Comparison of ENCODE assay signal across 3 mouse cellular contexts in genomic region chr6:124394991-124395390, GRCm38 (mm10). TPM values are rescaled to one million over a fixed set of nuclear protein-coding genes. Genes with fewer than 3 reads are reported as not detected.
DNase-seq lines count a peak whose midpoint lies in the region; TF ChIP-seq lines count a peak whose summit lies in the region.
"Not testable (repeated sequence)": the region's sequence is repeated elsewhere in the genome, so short reads cannot be mapped to it uniquely, and the experiment has no call there.

No protein-coding gene starts in this region.

- H3K9me3 ChIP-seq in CH12.LX (replicated peaks; ENCODE audit: low read length); ES-E14 (ENCODE audit: control insufficient read depth, insufficient read depth, low read depth, low read length); MEL (replicated peaks; ENCODE audit: insufficient read depth, low read length): not testable (repeated sequence)

- not testable (repeated sequence) for TF ChIP-seq RAD21 in CH12.LX (IDR thresholded peaks at IDR 0.05; ENCODE audit: low read depth, low read length); MEL (IDR thresholded peaks at IDR 0.05; ENCODE audit: low read depth, low read length)

- H3K36me3 ChIP-seq in CH12.LX (replicated peaks in 1 of 2; ENCODE audit: control insufficient read depth in 1 of 2, insufficient read depth in 1 of 2, low read length in 1 of 2) (peaks cover 31 to 41% of the 10 kb centered on the region in 2 experiments), ES-E14 (ENCODE audit: control insufficient read depth, insufficient read depth, low read length, poor library complexity, severe bottlenecking) (peaks cover 29% of the 10 kb centered on the region)
- H3K36me3 ChIP-seq in MEL (ENCODE audit: control insufficient read depth in 1 of 2, insufficient read depth in 2 of 2, low read length in 2 of 2): not testable (repeated sequence)

- not testable (repeated sequence) for H3K4me1 ChIP-seq in CH12.LX (ENCODE audit: control insufficient read depth in 1 of 2, insufficient read depth in 2 of 2); ES-E14 (ENCODE audit: control insufficient read depth in 2 of 2, insufficient read depth in 2 of 2, low read length in 2 of 2, poor library complexity in 1 of 2); MEL (ENCODE audit: control insufficient read depth in 1 of 2, insufficient read depth in 2 of 2, low read length in 2 of 2)

- not testable (repeated sequence) for H3K4me2 ChIP-seq in CH12.LX (ENCODE audit: insufficient read depth, low read depth, poor library complexity, severe bottlenecking)

- not testable (repeated sequence) for H3K27ac ChIP-seq in CH12.LX (ENCODE audit: insufficient read depth, low read depth); ES-E14 (ENCODE audit: insufficient read depth, low read depth, low read length, poor library complexity, severe bottlenecking); MEL (ENCODE audit: control insufficient read depth, low read depth, low read length)

- not testable (repeated sequence) for H3K9ac ChIP-seq in CH12.LX (ENCODE audit: insufficient read depth, low read depth); ES-E14 (ENCODE audit: insufficient read depth, low read depth, low read length, poor library complexity, severe bottlenecking); MEL (ENCODE audit: control insufficient read depth, low read depth, low read length, poor library complexity, severe bottlenecking)

- not testable (repeated sequence) for H3K79me2 ChIP-seq in CH12.LX (replicated peaks; ENCODE audit: control insufficient read depth, extremely low read depth, insufficient read depth, poor library complexity, severe bottlenecking); MEL (ENCODE audit: control insufficient read depth, insufficient read depth, low read length, poor library complexity)

- H3K4me3 ChIP-seq in CH12.LX (replicated peaks in 1 of 3; ENCODE audit: low read depth in 2 of 3, low read length in 2 of 3, poor library complexity in 1 of 3); ES-E14 (ENCODE audit: insufficient read depth in 1 of 2, low read depth in 1 of 2, low read length in 2 of 2, poor library complexity in 1 of 2, severe bottlenecking in 1 of 2); MEL (ENCODE audit: control insufficient read depth in 1 of 2, insufficient read depth in 1 of 2, low read depth in 2 of 2, low read length in 2 of 2): not testable (repeated sequence)

- dilution Hi-C loops in CH12.LX (cut with MboI; ENCODE audit: extremely low pct_ligation_motif_present, extremely low pct_unique_long_range_greater_than_20kb, low sequenced_read_pairs): not testable (repeated sequence)

- not testable (repeated sequence) for TF ChIP-seq POLR2A in CH12.LX (IDR thresholded peaks at IDR 0.05; ENCODE audit: low read depth, low read length); MEL (IDR thresholded peaks at IDR 0.05; ENCODE audit: control insufficient read depth in 1 of 2, insufficient read depth in 1 of 2, low read depth in 1 of 2, low read length in 2 of 2, poor library complexity in 1 of 2)

- not testable (repeated sequence) for TF ChIP-seq CTCF in CH12.LX (conservative IDR thresholded peaks at IDR 0.05 in 1 of 2, IDR thresholded peaks at IDR 0.05 in 1 of 2; ENCODE audit: low read depth in 2 of 2, low read length in 2 of 2); MEL (IDR thresholded peaks at IDR 0.05 in 2 of 3, conservative IDR thresholded peaks at IDR 0.05 in 1 of 3; ENCODE audit: control insufficient read depth in 1 of 3, insufficient read depth in 1 of 3, low read depth in 2 of 3, low read length in 3 of 3, poor library complexity in 1 of 3, severe bottlenecking in 1 of 3)

- DNase-seq in CH12.LX (ENCODE audit: extremely low read depth); ES-E14 (ENCODE audit: low read depth, low spot score); MEL (ENCODE audit: low read depth, low spot score): not testable (repeated sequence)

- in situ Hi-C loops in CH12.LX (cut with MboI; ENCODE audit: low pct_ligation_motif_present, low pct_unique_long_range_greater_than_20kb, low sequenced_read_pairs); ES-E14 (cut with MboI; ENCODE audit: low sequenced_read_pairs in 2 of 2, unreplicated experiment in 2 of 2): not testable (repeated sequence)

- not testable (repeated sequence) for H3K27me3 ChIP-seq in CH12.LX (replicated peaks); MEL (ENCODE audit: control insufficient read depth in 1 of 2, insufficient read depth in 2 of 2, low read length in 2 of 2)

- TF ChIP-seq EP300 in CH12.LX (IDR thresholded peaks at IDR 0.05; ENCODE audit: low read length); MEL (IDR thresholded peaks at IDR 0.05; ENCODE audit: low read depth in 1 of 2, low read length in 2 of 2): not testable (repeated sequence)

TF ChIP-seq in CH12.LX, 34 proteins besides CTCF, POLR2A, EP300 and RAD21:
- peak; percentile 54 for TF ChIP-seq ZNF384 (IDR thresholded peaks at IDR 0.05; ENCODE audit: low read depth, low read length)

TF ChIP-seq in ES-E14, 5 proteins besides CTCF, POLR2A, EP300 and RAD21:
- TF ChIP-seq ZNF384 (IDR thresholded peaks at IDR 0.05; ENCODE audit: low read depth, low read length): peak; percentile 80; the same call in 1 of the 2 replicates

TF ChIP-seq in MEL, 35 proteins besides CTCF, POLR2A, EP300 and RAD21:
- peak; percentile 78 for TF ChIP-seq ZNF384 (IDR thresholded peaks at IDR 0.05; ENCODE audit: low read depth, low read length)

RNA-seq across cellular contexts. Expression of gene Pex5, which starts 19.9 kb away (rescaled TPM):
- total RNA-seq in CH12.LX (2012; rRNA removed) (27.5 and 29.2 TPM in 2 replicates), CH12.LX (2014; rRNA removed) (24.6 and 29.9 TPM in 2 replicates), ES-E14 (2012; rRNA removed) (34.4 and 35.7 TPM in 2 replicates), MEL (2012; rRNA removed) (56.0 and 63.1 TPM in 2 replicates)
- polyA plus RNA-seq in CH12.LX (2012; ENCODE audit: insufficient read length, low read depth) (21.2 and 22.1 TPM in 2 replicates), MEL (2012; ENCODE audit: insufficient read depth in 1 of 2, insufficient read length in 2 of 2, low read depth in 1 of 2, low replicate concordance in 2 of 2, missing spikeins in 1 of 2) (10 to 100 TPM in 1 of 2 experiments, not detected in 1; 63.0 TPM)
